Mouse (Mus musculus) heart, adult 9 months (tissue): ENCODE results near the gene Alb.

Experiments used
- DNase-seq, 2 experiments: peaks; one replicate each; pipeline ENCODE4 v3.0.0; 2022; ENCODE audit warnings: low spot score in 2 of 2

The Alb gene

DNA sequence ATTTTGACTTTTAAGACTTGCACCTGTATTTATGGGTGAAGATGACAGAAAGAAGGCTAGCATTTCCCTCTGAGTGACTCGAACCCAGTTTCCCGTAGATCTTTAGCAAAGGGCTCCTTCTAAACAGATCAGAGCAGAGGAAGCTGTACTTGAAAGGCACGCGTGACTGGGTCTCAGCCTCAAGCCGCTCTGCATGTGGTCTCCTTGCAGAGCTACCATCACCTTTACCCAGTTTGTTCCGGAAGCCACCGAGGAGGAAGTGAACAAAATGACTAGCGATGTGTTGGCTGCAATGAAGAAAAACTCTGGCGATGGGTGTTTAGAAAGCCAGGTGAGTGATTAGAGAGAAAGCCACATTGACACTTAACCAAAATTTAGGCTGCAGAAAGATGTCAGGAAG is 31.7 kb downstream of the Alb start:
- no peak for DNase-seq

DNA sequence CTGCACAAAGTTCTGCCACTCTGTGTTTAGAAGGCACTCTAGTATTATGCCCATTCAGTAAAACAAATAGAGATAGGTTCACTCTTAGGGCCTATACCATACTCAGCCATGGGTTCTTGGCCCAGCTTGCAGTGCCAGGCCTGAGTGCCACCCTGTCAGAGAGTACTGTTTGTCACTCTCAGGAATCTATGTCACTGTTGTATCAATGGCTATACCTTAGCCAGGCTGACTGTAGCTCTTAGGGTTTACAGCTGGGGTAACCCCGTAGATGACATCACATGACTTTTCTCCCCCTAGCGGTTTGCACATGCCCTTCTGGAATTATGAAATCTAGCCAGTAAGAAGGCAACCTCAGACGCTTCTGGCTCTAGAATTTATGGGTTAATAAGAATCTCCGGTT is 33.6 kb downstream of the Alb start:
- DNase-seq: no peak

DNA sequence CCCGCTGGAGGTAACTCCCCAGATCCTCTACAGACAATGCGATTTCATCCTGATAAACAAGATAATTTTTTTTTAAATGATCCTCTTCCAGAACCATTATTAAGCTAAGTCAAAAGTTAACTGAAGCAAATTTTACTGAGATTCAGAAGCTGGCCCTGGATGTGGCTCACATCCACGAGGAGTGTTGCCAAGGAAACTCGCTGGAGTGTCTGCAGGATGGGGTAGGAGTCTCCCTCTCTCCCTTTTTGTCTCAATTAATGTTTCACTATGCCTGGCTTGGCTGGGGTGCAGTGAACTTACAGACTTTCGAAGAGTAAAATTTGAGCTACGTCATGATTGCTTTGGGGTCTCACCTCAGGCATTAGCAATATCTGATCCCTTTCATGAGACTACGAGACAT is 38.8 kb downstream of the Alb start:
- no peak for DNase-seq

DNA sequence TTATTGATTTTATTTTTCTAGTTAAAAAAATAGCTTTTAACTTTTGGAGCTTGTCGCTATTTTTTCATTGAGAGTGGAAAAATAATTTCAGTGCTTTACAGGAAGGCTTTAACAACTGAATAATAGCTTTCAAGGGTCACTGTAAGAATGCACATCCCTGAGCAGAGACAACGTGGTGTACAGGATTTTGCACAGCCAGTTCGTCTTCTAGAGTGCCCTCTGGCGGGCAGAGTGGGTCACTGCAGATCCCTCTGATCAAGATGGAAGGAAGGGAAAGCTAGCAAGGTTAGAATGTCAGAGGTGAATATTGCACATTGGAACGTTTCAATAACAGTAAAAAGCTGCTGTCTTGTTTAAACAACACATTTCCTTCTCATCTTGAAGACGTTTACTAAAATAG is 40.0 kb downstream of the Alb start:
- peak; percentile 5 to 49 for DNase-seq

DNA sequence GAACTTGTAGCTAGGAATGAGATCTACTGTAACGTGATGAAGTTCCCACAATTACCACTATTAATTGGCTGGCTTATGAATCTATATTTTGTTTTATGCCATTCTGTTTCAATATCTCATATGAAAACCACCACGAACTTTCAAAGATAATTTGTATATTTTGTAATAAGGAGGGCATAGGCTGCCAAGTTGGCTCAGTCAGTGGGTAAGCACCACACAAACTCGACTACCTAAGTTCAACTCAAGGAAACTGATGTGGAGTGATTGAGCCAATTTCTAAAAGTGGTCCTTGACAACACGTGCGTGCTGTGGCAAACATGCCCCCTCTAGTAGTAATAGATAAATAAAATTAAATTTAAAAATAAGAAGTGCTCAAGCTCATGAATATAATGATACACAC is 41.1 kb downstream of the Alb start:
- no peak for DNase-seq

DNA sequence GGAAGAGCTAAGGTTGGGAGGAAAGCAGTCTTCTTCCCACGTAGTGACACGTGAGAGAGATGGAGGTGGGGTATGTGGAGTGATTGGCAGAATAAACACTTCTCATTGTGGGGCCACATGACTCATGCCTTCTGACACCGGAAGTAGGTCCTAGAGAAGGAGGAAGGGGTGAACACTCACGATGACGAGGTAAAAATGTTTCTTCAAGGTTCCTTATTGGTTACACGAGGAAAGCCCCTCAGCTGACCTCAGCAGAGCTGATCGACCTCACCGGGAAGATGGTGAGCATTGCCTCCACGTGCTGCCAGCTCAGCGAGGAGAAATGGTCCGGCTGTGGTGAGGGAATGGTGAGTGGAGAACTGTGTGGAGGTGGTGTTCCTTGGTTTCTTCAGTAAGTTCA is 44.0 kb downstream of the Alb start:
- DNase-seq: no peak

DNA sequence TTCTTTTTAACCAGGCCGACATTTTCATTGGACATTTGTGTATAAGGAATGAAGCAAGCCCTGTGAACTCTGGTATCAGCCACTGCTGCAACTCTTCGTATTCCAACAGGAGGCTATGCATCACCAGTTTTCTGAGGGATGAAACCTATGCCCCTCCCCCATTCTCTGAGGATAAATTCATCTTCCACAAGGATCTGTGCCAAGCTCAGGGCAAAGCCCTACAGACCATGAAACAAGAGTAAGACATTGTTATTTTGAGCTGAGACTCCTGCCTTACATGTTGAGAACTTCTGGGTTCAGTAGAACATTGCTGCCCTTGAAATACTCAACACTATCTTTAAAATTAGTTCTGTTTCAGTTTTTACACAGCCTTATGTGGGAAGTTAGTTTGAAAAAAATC is 45.8 kb downstream of the Alb start:
- DNase-seq: no peak

DNA sequence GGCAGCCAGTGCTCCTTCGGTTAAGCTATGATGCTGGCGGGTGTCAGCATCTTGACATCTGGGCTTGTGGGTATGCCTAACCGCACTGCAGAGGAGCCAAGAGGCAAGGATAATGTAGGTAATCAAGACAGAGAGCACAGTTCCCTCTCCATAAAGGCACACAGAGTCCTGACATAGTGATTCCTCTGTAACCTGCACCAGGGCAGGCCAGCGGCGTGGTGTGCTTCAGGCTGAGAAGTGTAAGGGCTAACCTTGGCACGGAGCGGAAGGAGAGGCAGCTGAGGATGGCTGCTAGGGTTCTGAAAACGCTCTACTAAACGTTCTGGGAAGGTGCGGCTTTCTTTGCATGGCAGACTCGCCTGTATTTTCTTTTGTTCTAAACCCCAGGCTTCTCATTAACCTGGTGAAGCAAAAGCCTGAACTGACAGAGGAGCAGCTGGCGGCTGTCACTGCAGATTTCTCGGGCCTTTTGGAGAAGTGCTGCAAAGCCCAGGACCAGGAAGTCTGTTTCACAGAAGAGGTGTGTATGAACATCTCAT is 46.8 kb downstream of the Alb start:
- no peak for DNase-seq

DNA sequence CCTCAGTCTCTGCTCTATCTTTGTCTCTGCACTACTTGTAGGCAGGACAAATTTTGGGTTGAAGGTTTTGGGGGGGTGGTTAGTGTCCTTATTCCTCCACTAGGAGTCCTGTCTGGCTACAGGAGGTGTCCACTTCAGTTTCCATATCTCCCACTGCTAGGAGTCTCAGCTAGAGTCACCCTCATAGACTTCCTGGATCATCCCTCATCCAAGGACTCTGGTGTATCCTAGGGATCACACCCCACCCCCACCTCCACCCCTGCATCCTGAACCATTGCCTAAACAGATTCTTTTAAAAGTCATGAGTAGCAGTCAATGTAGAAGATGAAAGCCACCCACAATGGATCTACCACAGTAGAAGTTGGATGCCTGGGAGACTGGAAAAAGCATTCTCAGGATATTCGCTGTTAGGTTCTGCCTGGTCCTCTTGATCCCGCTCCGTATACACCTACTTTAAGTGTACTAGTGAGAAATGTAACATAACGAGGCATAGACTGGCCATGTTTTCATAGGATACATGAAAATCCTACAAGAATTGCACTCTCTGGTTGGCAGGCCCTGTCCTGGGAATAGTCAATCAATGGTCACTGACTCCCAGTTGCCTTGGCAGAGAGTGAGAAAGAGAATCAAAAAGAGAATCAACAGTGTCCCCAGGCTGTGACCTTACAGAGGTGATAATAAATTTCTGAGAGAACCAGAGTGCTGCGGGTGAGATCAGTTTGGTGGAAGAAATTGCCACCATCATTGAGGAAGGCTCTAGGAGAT is 49.3 kb downstream of the Alb start:
- no peak for DNase-seq

DNA sequence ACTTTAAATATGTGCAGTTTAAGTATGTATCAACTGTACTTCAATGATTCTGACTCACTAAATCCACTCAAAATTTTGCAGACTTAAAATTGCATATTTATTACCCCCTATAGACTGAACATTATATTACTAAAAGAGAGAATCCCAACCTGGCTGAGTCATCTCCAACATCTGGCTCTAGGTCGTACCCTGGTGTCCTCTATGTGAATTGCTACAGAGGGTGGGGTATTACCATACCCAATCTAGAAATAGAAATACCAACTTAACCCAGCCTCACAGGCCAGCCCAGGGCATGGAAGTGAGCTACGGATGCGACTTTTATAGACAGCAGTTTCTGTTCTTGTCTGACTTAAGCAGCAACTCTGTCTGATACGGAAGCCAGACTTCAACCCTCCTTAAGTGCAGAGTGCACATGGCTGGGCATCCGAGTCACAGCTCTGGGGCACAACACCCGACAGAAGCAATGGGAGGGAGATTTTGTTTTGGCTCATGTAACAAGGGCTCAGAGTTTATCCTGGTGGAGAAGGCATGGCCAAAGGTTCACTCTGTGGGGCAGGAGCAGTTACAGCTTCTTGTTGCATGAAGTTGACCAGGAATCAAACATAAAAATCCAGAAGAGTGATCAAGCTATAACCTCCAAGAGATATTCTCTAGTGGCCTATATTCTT is 51.7 kb downstream of the Alb start:
- no peak for DNase-seq

DNA sequence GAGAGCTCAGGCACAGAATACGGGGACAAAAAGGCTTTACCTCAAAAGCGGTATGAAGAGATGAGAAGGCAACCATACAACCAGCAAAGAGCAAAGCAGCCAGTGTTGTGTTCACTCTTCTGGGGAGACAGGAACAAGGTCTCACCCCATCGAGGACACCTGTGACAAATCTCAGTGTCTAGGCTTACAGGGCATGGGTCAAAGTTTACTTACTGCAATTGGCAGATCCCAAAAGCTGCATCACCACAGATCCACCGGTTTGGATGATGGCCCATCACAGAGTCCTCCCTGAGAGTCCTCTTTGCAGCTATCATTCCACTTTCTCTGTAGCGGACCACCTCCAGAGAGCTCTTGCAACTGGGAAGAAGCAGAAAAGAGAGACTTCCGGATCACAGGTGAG is 54.9 kb downstream of the Alb start:
- no peak for DNase-seq

DNA sequence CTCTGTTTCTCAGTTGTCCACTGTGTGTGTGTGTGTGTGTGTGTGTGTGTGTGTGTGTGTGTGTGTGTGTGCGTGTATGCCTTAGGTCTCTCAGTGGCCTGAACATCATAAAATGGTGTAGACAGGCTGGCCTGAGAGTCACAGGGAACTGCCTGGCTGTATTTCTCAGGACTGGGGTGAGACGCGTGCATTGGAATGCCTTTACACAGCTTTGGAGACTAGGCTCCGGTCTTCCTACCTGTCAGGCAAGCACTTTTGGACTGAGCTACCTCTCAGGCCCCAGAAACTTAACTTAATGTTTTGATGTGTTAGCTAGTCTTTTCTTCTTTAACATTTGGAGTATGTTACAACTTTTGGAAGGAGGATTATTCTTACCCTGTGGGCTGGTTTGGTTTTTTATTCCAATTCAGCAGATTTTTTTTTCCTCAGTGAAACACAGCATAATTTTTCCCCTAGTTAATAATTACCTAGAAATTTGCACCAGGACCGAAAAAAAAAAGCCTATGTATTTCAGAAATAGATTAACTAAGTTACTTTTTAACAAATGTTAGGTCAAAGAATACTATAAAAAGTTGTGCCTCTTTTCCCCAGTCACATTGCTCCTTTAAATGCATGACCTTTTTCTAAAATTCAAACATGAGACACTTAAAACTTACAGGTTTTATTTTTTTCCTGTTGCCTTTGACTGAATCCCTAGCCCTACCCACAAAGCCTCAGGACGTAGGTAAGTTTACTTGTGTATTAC is 57.8 kb downstream of the Alb start, which contains the start of gene Afm:
TSS of gene Afm (plus strand) at position 577 of the 745 bp plus-strand sequence.
- no peak for DNase-seq
